Mouse (Mus musculus): ENCODE measurements around the gene Pld1. TPM values are rescaled to one million over a fixed set of nuclear protein-coding genes. Genes with fewer than 3 reads are reported as not detected.

Pld1 gene
- total RNA-seq, 2 experiments from 2014 or later: 0.76 to 0.99 TPM

GRCm38 (mm10) chr3:28033898-28034297, 95.4 kb downstream of the Pld1 start:
- no peak for ATAC-seq (replicated peaks; ENCODE audit: low FRiP score, low TSS enrichment, poor library complexity, severe bottlenecking)

GRCm38 (mm10) chr3:28034707-28035333, 96.3 kb downstream of the Pld1 start:
- no peak for ATAC-seq (replicated peaks; ENCODE audit: low FRiP score, low TSS enrichment, poor library complexity, severe bottlenecking)

GRCm38 (mm10) chr3:28037320-28037932, 98.9 kb downstream of the Pld1 start:
- no peak for ATAC-seq (replicated peaks; ENCODE audit: low FRiP score, low TSS enrichment, poor library complexity, severe bottlenecking)

- no peak for ATAC-seq (replicated peaks; ENCODE audit: low FRiP score, low TSS enrichment, poor library complexity, severe bottlenecking)
Measured at GRCm38 (mm10) chr3:28038106-28038505, 99.6 kb downstream of the Pld1 start.

- ATAC-seq (replicated peaks; ENCODE audit: low FRiP score, low TSS enrichment, poor library complexity, severe bottlenecking): no peak
Measured at GRCm38 (mm10) chr3:28039760-28040159, 101.3 kb downstream of the Pld1 start.

- ATAC-seq (replicated peaks; ENCODE audit: low FRiP score, low TSS enrichment, poor library complexity, severe bottlenecking): no peak
Measured at GRCm38 (mm10) chr3:28041236-28041635, 102.7 kb downstream of the Pld1 start.

GRCm38 (mm10) chr3:28042366-28042765, 103.9 kb downstream of the Pld1 start:
- no peak for ATAC-seq (replicated peaks; ENCODE audit: low FRiP score, low TSS enrichment, poor library complexity, severe bottlenecking)

GRCm38 (mm10) chr3:28047599-28047998, 109.1 kb downstream of the Pld1 start:
- no peak for ATAC-seq (replicated peaks; ENCODE audit: low FRiP score, low TSS enrichment, poor library complexity, severe bottlenecking)

GRCm38 (mm10) chr3:28049526-28049925, 111.0 kb downstream of the Pld1 start:
- no peak for ATAC-seq (replicated peaks; ENCODE audit: low FRiP score, low TSS enrichment, poor library complexity, severe bottlenecking)

- no peak for ATAC-seq (replicated peaks; ENCODE audit: low FRiP score, low TSS enrichment, poor library complexity, severe bottlenecking)
Measured at GRCm38 (mm10) chr3:28053076-28053475, 114.6 kb downstream of the Pld1 start.

- ATAC-seq (replicated peaks; ENCODE audit: low FRiP score, low TSS enrichment, poor library complexity, severe bottlenecking): no peak
Measured at GRCm38 (mm10) chr3:28060713-28061112, 122.2 kb downstream of the Pld1 start.

- no peak for ATAC-seq (replicated peaks; ENCODE audit: low FRiP score, low TSS enrichment, poor library complexity, severe bottlenecking)
Measured at GRCm38 (mm10) chr3:28061155-28061554, 122.7 kb downstream of the Pld1 start.

GRCm38 (mm10) chr3:28079211-28079610, 140.7 kb downstream of the Pld1 start:
- ATAC-seq (replicated peaks; ENCODE audit: low FRiP score, low TSS enrichment, poor library complexity, severe bottlenecking): no peak

- no peak for ATAC-seq (replicated peaks; ENCODE audit: low FRiP score, low TSS enrichment, poor library complexity, severe bottlenecking)
Measured at GRCm38 (mm10) chr3:28080116-28080515, 141.6 kb downstream of the Pld1 start.

- ATAC-seq (replicated peaks; ENCODE audit: low FRiP score, low TSS enrichment, poor library complexity, severe bottlenecking): no peak
Measured at GRCm38 (mm10) chr3:28081012-28081411, 142.5 kb downstream of the Pld1 start.

GRCm38 (mm10) chr3:28083218-28083617, 144.7 kb downstream of the Pld1 start:
- no peak for ATAC-seq (replicated peaks; ENCODE audit: low FRiP score, low TSS enrichment, poor library complexity, severe bottlenecking)

- ATAC-seq (replicated peaks; ENCODE audit: low FRiP score, low TSS enrichment, poor library complexity, severe bottlenecking): no peak
Measured at GRCm38 (mm10) chr3:28084281-28084680, 145.8 kb downstream of the Pld1 start.

GRCm38 (mm10) chr3:28091296-28091695, 152.8 kb downstream of the Pld1 start:
- ATAC-seq (replicated peaks; ENCODE audit: low FRiP score, low TSS enrichment, poor library complexity, severe bottlenecking): no peak

- ATAC-seq (replicated peaks; ENCODE audit: low FRiP score, low TSS enrichment, poor library complexity, severe bottlenecking): no peak
Measured at GRCm38 (mm10) chr3:28091741-28092140, 153.2 kb downstream of the Pld1 start.

GRCm38 (mm10) chr3:28093684-28094302, 155.3 kb downstream of the Pld1 start:
- no peak for ATAC-seq (replicated peaks; ENCODE audit: low FRiP score, low TSS enrichment, poor library complexity, severe bottlenecking)

- ATAC-seq (replicated peaks; ENCODE audit: low FRiP score, low TSS enrichment, poor library complexity, severe bottlenecking): no peak
Measured at GRCm38 (mm10) chr3:28095451-28095850, 157.0 kb downstream of the Pld1 start.
